Mouse (Mus musculus): ENCODE data around the gene Zfp772.
"Not testable (repeated sequence)": the region's sequence is repeated elsewhere in the genome, so short reads cannot be mapped to it uniquely, and the experiment has no call there.

DNA sequence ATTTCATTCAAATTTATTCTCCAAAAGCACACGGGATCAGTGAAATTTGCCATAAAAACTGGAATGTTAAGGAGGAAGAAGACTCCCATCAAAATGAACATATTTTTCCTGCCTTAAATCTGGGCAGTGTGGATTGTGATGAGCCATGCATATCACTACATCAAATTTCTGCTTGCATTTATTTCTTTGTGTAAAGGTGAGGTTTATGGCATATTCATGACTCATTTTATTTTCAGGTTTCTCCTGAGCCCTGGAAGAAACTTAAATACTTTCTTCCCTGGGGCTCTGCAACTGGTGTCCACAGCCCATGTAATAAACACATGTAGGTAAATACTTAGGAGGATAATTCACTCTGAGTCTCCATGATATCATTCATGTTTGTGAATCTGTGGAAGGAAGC, 37.4 kb upstream of the Zfp772 start, which contains the start of gene Vmn2r29:
- TF ChIP-seq CTCF (IDR thresholded peaks at IDR 0.05; ENCODE audit: insufficient read depth, low read length); POLR2A (IDR thresholded peaks at IDR 0.05; ENCODE audit: borderline replicate concordance, extremely low read depth, low read depth, low read length): not testable (repeated sequence)
